Mouse (Mus musculus) G1E (cell line): ENCODE data around the gene Sh2d1b2.

Source experiments
- CTCF ChIP-seq: IDR thresholded peaks from 2 replicates; pipeline ENCODE4 v1.5.1; 2012; ENCODE audit warnings: low read depth, low read length, inconsistent platforms, mixed read lengths
- GATA1 ChIP-seq: IDR thresholded peaks from 2 replicates; pipeline ENCODE4 v1.6.1; 2012; ENCODE audit warnings: borderline replicate concordance, low read length, inconsistent platforms, mixed read lengths
- POLR2AphosphoS5 ChIP-seq: IDR thresholded peaks from 2 replicates; pipeline ENCODE4 v1.6.1; 2012; ENCODE audit warnings: low read depth, low read length, inconsistent platforms; ENCODE audit not compliant: insufficient replicate concordance
- TAL1 ChIP-seq: conservative IDR thresholded peaks from 2 replicates; pipeline ENCODE4 v1.6.1; 2012; ENCODE audit warnings: low read depth, low read length, inconsistent platforms, mixed read lengths

DNA sequence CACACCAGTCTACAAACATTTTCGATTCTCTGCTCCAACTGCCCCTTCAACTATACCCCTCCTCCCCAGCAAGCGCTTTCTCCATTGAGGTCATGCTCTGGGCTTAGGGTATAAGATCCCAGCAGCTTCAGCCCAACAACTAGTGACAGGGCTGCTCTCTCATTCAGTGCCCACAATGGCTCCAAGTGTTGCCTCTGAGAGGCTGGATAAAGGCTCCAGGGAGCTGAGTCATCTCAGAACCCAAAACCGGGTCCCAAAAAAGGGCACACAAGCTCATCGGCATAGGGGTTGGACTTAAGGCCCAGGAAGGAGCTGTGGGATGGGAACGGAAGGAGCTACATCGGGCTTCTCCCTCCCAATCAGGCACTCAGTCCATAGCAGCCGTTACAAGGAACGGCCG is 69.1 kb downstream of the Sh2d1b2 start:
- no peak for TF ChIP-seq TAL1
- TF ChIP-seq CTCF, result no peak
- TF ChIP-seq POLR2AphosphoS5, result no peak
- no peak for TF ChIP-seq GATA1
